Comparison of ENCODE assay signal across 15 mouse cellular contexts in the genomic region with DNA sequence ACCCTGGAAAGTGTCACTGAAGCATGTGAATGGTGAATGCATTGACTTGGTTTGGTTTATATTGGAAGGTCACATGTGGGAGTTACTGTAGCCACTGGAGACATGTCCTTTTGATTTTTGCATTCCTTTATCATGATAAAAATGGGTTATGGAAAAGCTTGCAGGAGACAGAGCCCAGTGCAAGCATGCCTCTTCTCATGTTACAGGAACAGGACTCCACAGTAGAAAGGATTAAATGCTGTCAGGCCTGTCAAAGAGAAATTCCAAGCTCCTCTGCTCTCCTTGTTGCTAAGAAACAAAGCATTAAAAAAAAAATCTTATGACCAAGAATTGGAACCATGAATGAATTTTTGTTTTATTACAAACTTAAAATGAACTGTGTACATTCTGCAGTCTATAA. TPM values are rescaled to one million over a fixed set of nuclear protein-coding genes. Genes with fewer than 3 reads are reported as not detected.
"Had no signal": no experiment of that assay in that cellular context is flagged by ENCODE, and none has a peak within 500 bp of the region (broad histone marks: within the 10 kb centered on the region; RNA-seq: fewer than 3 reads in every experiment).

No protein-coding gene starts in this region.

- H3K4me3 ChIP-seq: left cerebral cortex, adult 2 months; limb, embryonic 15.5 days; liver, embryonic 12.5 days; lung, embryonic 15.5 days; myocyte; neural tube, embryonic 15.5 days had no signal

- H3K27ac ChIP-seq: left cerebral cortex, adult 2 months; limb, embryonic 15.5 days; liver, embryonic 12.5 days; lung, embryonic 15.5 days; neural tube, embryonic 15.5 days; stomach, postnatal 0 days had no signal

- H3K4me1 ChIP-seq: limb, embryonic 15.5 days; liver, embryonic 12.5 days; lung, embryonic 15.5 days; neural tube, embryonic 15.5 days had no signal

- H3K4me2 ChIP-seq: limb, embryonic 15.5 days; liver, embryonic 12.5 days; lung, embryonic 15.5 days; neural tube, embryonic 15.5 days had no signal

- DNase-seq: kidney, adult 9 months; kidney, postnatal 10 days; kidney, postnatal 4 days; midbrain, embryonic 14.5 days; thymus, postnatal 4 days had no signal

- ATAC-seq: intestine, postnatal 0 days; liver, embryonic 12.5 days had no signal

- H3K9ac ChIP-seq: limb, embryonic 15.5 days; liver, embryonic 12.5 days; lung, embryonic 15.5 days; neural tube, embryonic 15.5 days had no signal

- H3K9me3 ChIP-seq: limb, embryonic 15.5 days; liver, embryonic 12.5 days; lung, embryonic 15.5 days; neural tube, embryonic 15.5 days had no signal

- H3K36me3 ChIP-seq: limb, embryonic 15.5 days; liver, embryonic 12.5 days; lung, embryonic 15.5 days; neural tube, embryonic 15.5 days had no signal

- H3K27me3 ChIP-seq: limb, embryonic 15.5 days; liver, embryonic 12.5 days; lung, embryonic 15.5 days; neural tube, embryonic 15.5 days had no signal

RNA-seq across cellular contexts. Expression of a gene that starts 3.0 kb away (rescaled TPM):
- polyA plus RNA-seq: intestine, postnatal 0 days; limb, embryonic 15.5 days; liver, embryonic 12.5 days; liver, embryonic 16.5 days; lung, embryonic 15.5 days; midbrain, embryonic 14.5 days; myocyte; neural tube, embryonic 11.5 days; neural tube, embryonic 15.5 days; stomach, postnatal 0 days had no signal

RNA-seq across cellular contexts. Expression of a gene that starts 24.8 kb away (rescaled TPM):
- polyA plus RNA-seq: intestine, postnatal 0 days; limb, embryonic 15.5 days; liver, embryonic 12.5 days; liver, embryonic 16.5 days; lung, embryonic 15.5 days; midbrain, embryonic 14.5 days; myocyte; neural tube, embryonic 11.5 days; neural tube, embryonic 15.5 days; stomach, postnatal 0 days had no signal

RNA-seq across cellular contexts. Expression of a gene that starts 35.3 kb away (rescaled TPM):
- polyA plus RNA-seq: intestine, postnatal 0 days; limb, embryonic 15.5 days; liver, embryonic 12.5 days; liver, embryonic 16.5 days; lung, embryonic 15.5 days; midbrain, embryonic 14.5 days; myocyte; neural tube, embryonic 11.5 days; neural tube, embryonic 15.5 days; stomach, postnatal 0 days had no signal

RNA-seq across cellular contexts. Expression of a gene that starts 46.9 kb away (rescaled TPM):
- polyA plus RNA-seq: intestine, postnatal 0 days; limb, embryonic 15.5 days; liver, embryonic 12.5 days; liver, embryonic 16.5 days; lung, embryonic 15.5 days; midbrain, embryonic 14.5 days; myocyte; neural tube, embryonic 11.5 days; neural tube, embryonic 15.5 days; stomach, postnatal 0 days had no signal

RNA-seq across cellular contexts. Expression of a gene that starts 56.8 kb away (rescaled TPM):
- polyA plus RNA-seq: intestine, postnatal 0 days; limb, embryonic 15.5 days; liver, embryonic 12.5 days; liver, embryonic 16.5 days; lung, embryonic 15.5 days; midbrain, embryonic 14.5 days; myocyte; neural tube, embryonic 11.5 days; stomach, postnatal 0 days had no signal
